Mouse (Mus musculus): ENCODE results near the gene Plxnb3. TPM values are rescaled to one million over a fixed set of nuclear protein-coding genes. Genes with fewer than 3 reads are reported as not detected.

Gene Plxnb3
- polyA plus RNA-seq, 1 experiment from 2014 or later, result 0.27 TPM

- no peaks in the 10 kb centered on the region for H3K9me3 ChIP-seq (ENCODE audit: control insufficient read depth, low read length)
- H3K4me3 ChIP-seq (ENCODE audit: low read depth, low read length), result no peak within 1 kb of the TSS
- no peak within 1 kb of the TSS for H3K9ac ChIP-seq (ENCODE audit: low read length)
- ATAC-seq (replicated peaks; ENCODE audit: low FRiP score, low TSS enrichment, low read depth) (peak; percentile 59), DNase-seq (ENCODE audit: low spot score) (peak; percentile 53)
- peaks cover 4% of the 10 kb centered on the region; the same call in 1 of the 2 replicates for H3K4me1 ChIP-seq (replicated peaks; ENCODE audit: control insufficient read depth, insufficient read depth, low read length)
- 42% methylated on average over 9 of the region's 9 CpGs for WGBS
- peaks cover 13% of the 10 kb centered on the region for H3K36me3 ChIP-seq (ENCODE audit: control insufficient read depth, insufficient read depth, low read length)
- H3K27ac ChIP-seq (ENCODE audit: low read depth), result no peak within 1 kb of the TSS
- no peaks in the 10 kb centered on the region for H3K27me3 ChIP-seq (replicated peaks; ENCODE audit: control insufficient read depth, insufficient read depth, low read length)
- no peak within 1 kb of the TSS for H3K4me2 ChIP-seq (ENCODE audit: low read length)
Observed at GRCm38 (mm10) chrX:73774168-73774760, 17.4 kb downstream of the Plxnb3 start, which contains the start of gene Srpk3. Srpk3 (plus strand) TSS chrX:73774405.

- no peak overlapping the region for H3K4me2 ChIP-seq (ENCODE audit: low read length)
- no peaks in the 10 kb centered on the region for H3K27me3 ChIP-seq (replicated peaks; ENCODE audit: control insufficient read depth, insufficient read depth, low read length)
- peaks cover 20% of the 10 kb centered on the region for H3K36me3 ChIP-seq (ENCODE audit: control insufficient read depth, insufficient read depth, low read length)
- peaks cover 4% of the 10 kb centered on the region; the same call in 1 of the 2 replicates for H3K4me1 ChIP-seq (replicated peaks; ENCODE audit: control insufficient read depth, insufficient read depth, low read length)
- no peak overlapping the region for H3K4me3 ChIP-seq (ENCODE audit: low read depth, low read length)
- H3K9me3 ChIP-seq (ENCODE audit: control insufficient read depth, low read length), result no peaks in the 10 kb centered on the region
- H3K27ac ChIP-seq (ENCODE audit: low read depth), result no peak overlapping the region
- ATAC-seq (replicated peaks; ENCODE audit: low FRiP score, low TSS enrichment, low read depth), result peak; percentile 54
- no peak overlapping the region for H3K9ac ChIP-seq (ENCODE audit: low read length)
- peak; percentile 54 for DNase-seq (ENCODE audit: low spot score)
- 64% methylated on average over 10 of the region's 10 CpGs for WGBS
Observed at GRCm38 (mm10) chrX:73774802-73775483, 18.1 kb downstream of the Plxnb3 start.

- Histone ChIP-seq H3K4me2 (ENCODE audit: low read length) (no peak overlapping the region), H3K27me3 (replicated peaks; ENCODE audit: control insufficient read depth, insufficient read depth, low read length) (no peaks in the 10 kb centered on the region), H3K9ac (ENCODE audit: low read length) (no peak overlapping the region), H3K4me1 (replicated peaks; ENCODE audit: control insufficient read depth, insufficient read depth, low read length) (peaks cover 6% of the 10 kb centered on the region), H3K4me3 (ENCODE audit: low read depth, low read length) (no peak overlapping the region), H3K27ac (ENCODE audit: low read depth) (no peak overlapping the region), H3K9me3 (ENCODE audit: control insufficient read depth, low read length) (no peaks in the 10 kb centered on the region), H3K36me3 (ENCODE audit: control insufficient read depth, insufficient read depth, low read length) (peaks cover 38% of the 10 kb centered on the region)
- no peak for DNase-seq (ENCODE audit: low spot score)
- no peak for ATAC-seq (replicated peaks; ENCODE audit: low FRiP score, low TSS enrichment, low read depth)
- 87% methylated on average over 3 of the region's 3 CpGs for WGBS
Observed at GRCm38 (mm10) chrX:73782227-73782626, 25.3 kb downstream of the Plxnb3 start.

GRCm38 (mm10) chrX:73785666-73786065 is 28.8 kb downstream of the Plxnb3 start:
- ATAC-seq (replicated peaks; ENCODE audit: low FRiP score, low TSS enrichment, low read depth), result no peak
- Histone ChIP-seq H3K4me1 (replicated peaks; ENCODE audit: control insufficient read depth, insufficient read depth, low read length) (peaks cover 6% of the 10 kb centered on the region), H3K9me3 (ENCODE audit: control insufficient read depth, low read length) (no peaks in the 10 kb centered on the region), H3K27ac (ENCODE audit: low read depth) (peak overlapping the region; percentile 86; the same call in 1 of the 2 replicates), H3K4me2 (ENCODE audit: low read length) (peak overlapping the region; percentile 58), H3K4me3 (ENCODE audit: low read depth, low read length) (peak overlapping the region; percentile 54), H3K36me3 (ENCODE audit: control insufficient read depth, insufficient read depth, low read length) (peaks cover 20% of the 10 kb centered on the region), H3K9ac (ENCODE audit: low read length) (peak overlapping the region; percentile 70), H3K27me3 (replicated peaks; ENCODE audit: control insufficient read depth, insufficient read depth, low read length) (no peaks in the 10 kb centered on the region)
- DNase-seq (ENCODE audit: low spot score), result no peak

GRCm38 (mm10) chrX:73786364-73787224 is 29.7 kb downstream of the Plxnb3 start, which contains the start of the genes Idh3g and Ssr4:
Idh3g (minus strand) TSS chrX:73786897.
Ssr4 (plus strand) TSS chrX:73787028.
- Histone ChIP-seq H3K27me3 (replicated peaks; ENCODE audit: control insufficient read depth, insufficient read depth, low read length) (no peaks in the 10 kb centered on the region), H3K4me3 (ENCODE audit: low read depth, low read length) (peak within 1 kb of the TSS; percentile 54), H3K9me3 (ENCODE audit: control insufficient read depth, low read length) (no peaks in the 10 kb centered on the region), H3K36me3 (ENCODE audit: control insufficient read depth, insufficient read depth, low read length) (peaks cover 12% of the 10 kb centered on the region; the same call in 1 of the 2 replicates), H3K9ac (ENCODE audit: low read length) (peak within 1 kb of the TSS; percentile 76), H3K27ac (ENCODE audit: low read depth) (peak within 1 kb of the TSS; percentile 86), H3K4me1 (replicated peaks; ENCODE audit: control insufficient read depth, insufficient read depth, low read length) (peaks cover 6% of the 10 kb centered on the region), H3K4me2 (ENCODE audit: low read length) (peak within 1 kb of the TSS; percentile 58)
- DNase-seq (ENCODE audit: low spot score), result peak; percentile 95
- 9% methylated on average over 51 of the region's 52 CpGs for WGBS
- ATAC-seq (replicated peaks; ENCODE audit: low FRiP score, low TSS enrichment, low read depth), result peak; percentile 95

GRCm38 (mm10) chrX:73787225-73787558 is 30.3 kb downstream of the Plxnb3 start:
- peak overlapping the region; percentile 56 for H3K4me2 ChIP-seq (ENCODE audit: low read length)
- H3K27ac ChIP-seq (ENCODE audit: low read depth), result peak overlapping the region; percentile 69
- H3K36me3 ChIP-seq (ENCODE audit: control insufficient read depth, insufficient read depth, low read length), result peaks cover 9% of the 10 kb centered on the region; the same call in 1 of the 2 replicates
- peaks cover 6% of the 10 kb centered on the region for H3K4me1 ChIP-seq (replicated peaks; ENCODE audit: control insufficient read depth, insufficient read depth, low read length)
- DNase-seq (ENCODE audit: low spot score) (no peak), ATAC-seq (replicated peaks; ENCODE audit: low FRiP score, low TSS enrichment, low read depth) (peak; percentile 36; the same call in 1 of the 2 replicates)
- WGBS, result 9% methylated on average over 17 of the region's 22 CpGs
- H3K4me3 ChIP-seq (ENCODE audit: low read depth, low read length), result peak overlapping the region; percentile 54
- H3K9ac ChIP-seq (ENCODE audit: low read length), result peak overlapping the region; percentile 76
- no peaks in the 10 kb centered on the region for H3K9me3 ChIP-seq (ENCODE audit: control insufficient read depth, low read length)
- no peaks in the 10 kb centered on the region for H3K27me3 ChIP-seq (replicated peaks; ENCODE audit: control insufficient read depth, insufficient read depth, low read length)

- no peak for DNase-seq (ENCODE audit: low spot score)
- Histone ChIP-seq H3K27me3 (replicated peaks; ENCODE audit: control insufficient read depth, insufficient read depth, low read length) (no peaks in the 10 kb centered on the region), H3K27ac (ENCODE audit: low read depth) (no peak overlapping the region), H3K4me1 (replicated peaks; ENCODE audit: control insufficient read depth, insufficient read depth, low read length) (peaks cover 6% of the 10 kb centered on the region), H3K9me3 (ENCODE audit: control insufficient read depth, low read length) (no peaks in the 10 kb centered on the region), H3K9ac (ENCODE audit: low read length) (no peak overlapping the region), H3K36me3 (ENCODE audit: control insufficient read depth, insufficient read depth, low read length) (peaks cover 13% of the 10 kb centered on the region; the same call in 1 of the 2 replicates), H3K4me3 (ENCODE audit: low read depth, low read length) (0 out of 2 replicates have a peak overlapping the region, but pooled peaks have one; percentile 54), H3K4me2 (ENCODE audit: low read length) (peak overlapping the region; percentile 56)
- WGBS, result 90% methylated on average over 1 of the region's 1 CpGs
- ATAC-seq (replicated peaks; ENCODE audit: low FRiP score, low TSS enrichment, low read depth), result no peak
Observed at GRCm38 (mm10) chrX:73788501-73788900, 31.6 kb downstream of the Plxnb3 start.

- Histone ChIP-seq H3K4me2 (ENCODE audit: low read length) (no peak overlapping the region), H3K27me3 (replicated peaks; ENCODE audit: control insufficient read depth, insufficient read depth, low read length) (no peaks in the 10 kb centered on the region), H3K4me1 (replicated peaks; ENCODE audit: control insufficient read depth, insufficient read depth, low read length) (no peaks in the 10 kb centered on the region), H3K9ac (ENCODE audit: low read length) (no peak overlapping the region), H3K9me3 (ENCODE audit: control insufficient read depth, low read length) (no peaks in the 10 kb centered on the region), H3K27ac (ENCODE audit: low read depth) (no peak overlapping the region), H3K36me3 (ENCODE audit: control insufficient read depth, insufficient read depth, low read length) (peaks cover 13% of the 10 kb centered on the region; the same call in 1 of the 2 replicates), H3K4me3 (ENCODE audit: low read depth, low read length) (no peak overlapping the region)
- ATAC-seq (replicated peaks; ENCODE audit: low FRiP score, low TSS enrichment, low read depth) (no peak), DNase-seq (ENCODE audit: low spot score) (no peak)
Observed at GRCm38 (mm10) chrX:73793039-73793438, 36.1 kb downstream of the Plxnb3 start.

Measured in intestine, embryonic 14.5 days (tissue).